Mouse (Mus musculus) hindbrain, embryonic 15.5 days (tissue): ENCODE data around the gene Zbtb40. TPM values are rescaled to one million over a fixed set of nuclear protein-coding genes. Genes with fewer than 3 reads are reported as not detected.

ENCODE experiments used
- ATAC-seq: fragments of 200-750 bp; cut with Nextera tagmentation; 2 replicates; pipeline ENCODE4 v1.8.0; 2017; ENCODE audit warnings: low read depth, moderate number of reproducible peaks, moderate TSS enrichment; ENCODE audit not compliant: low FRiP score
- H3K27ac ChIP-seq: fragments of 300-500 bp; sonication (generic); replicated peaks from 2 replicates; pipeline ENCODE4 v1.5.1; 2015; ENCODE audit warnings: mild to moderate bottlenecking, inconsistent platforms
- H3K27me3 ChIP-seq: fragments of 300-500 bp; sonication (generic); 2 replicates; pipeline ENCODE4 v1.6.1; 2015; ENCODE audit warnings: control low read depth, inconsistent platforms
- H3K36me3 ChIP-seq: fragments of 300-500 bp; sonication (generic); 2 replicates; pipeline ENCODE4 v1.6.1; 2015; ENCODE audit warnings: control low read depth, inconsistent platforms
- H3K4me1 ChIP-seq: fragments of 300-500 bp; sonication (generic); replicated peaks from 2 replicates; pipeline ENCODE4 v1.6.1; 2015; ENCODE audit warnings: control low read depth, inconsistent platforms
- H3K4me2 ChIP-seq: fragments of 300-500 bp; sonication (generic); 2 replicates; pipeline ENCODE4 v1.6.1; 2015; ENCODE audit warnings: moderate library complexity, mild to moderate bottlenecking, inconsistent platforms
- H3K4me3 ChIP-seq: fragments of 300-500 bp; sonication (generic); 2 replicates; pipeline ENCODE4 v1.5.1; 2015; ENCODE audit warnings: mild to moderate bottlenecking, inconsistent platforms
- H3K9ac ChIP-seq: fragments of 300-500 bp; sonication (generic); 2 replicates; pipeline ENCODE4 v1.6.1; 2015; ENCODE audit warnings: inconsistent platforms
- H3K9me3 ChIP-seq: fragments of 300-500 bp; sonication (generic); 2 replicates; pipeline ENCODE4 v1.6.1; 2016; ENCODE audit warnings: control low read depth, inconsistent platforms
- WGBS: fragments of 180-500 bp; shearing (Covaris S2); methylation state at CpG from one replicate; pipeline ENCODE4 v1.1.7; 2015; 5-methylcytosine and 5-hydroxymethylcytosine counted together
- polyA plus RNA-seq: library from polyadenylated mRNA; unstranded; fragments of >200 nt; fragmentation: Nextera tagmentation; extraction: Ambion mirVana; gene quantifications from 2 replicates; pipeline ENCODE4 v1.2.1, GENCODE M21; 2015

Zbtb40 gene
- polyA plus RNA-seq, 1 experiment from 2014 or later, result 4.1 TPM

DNA sequence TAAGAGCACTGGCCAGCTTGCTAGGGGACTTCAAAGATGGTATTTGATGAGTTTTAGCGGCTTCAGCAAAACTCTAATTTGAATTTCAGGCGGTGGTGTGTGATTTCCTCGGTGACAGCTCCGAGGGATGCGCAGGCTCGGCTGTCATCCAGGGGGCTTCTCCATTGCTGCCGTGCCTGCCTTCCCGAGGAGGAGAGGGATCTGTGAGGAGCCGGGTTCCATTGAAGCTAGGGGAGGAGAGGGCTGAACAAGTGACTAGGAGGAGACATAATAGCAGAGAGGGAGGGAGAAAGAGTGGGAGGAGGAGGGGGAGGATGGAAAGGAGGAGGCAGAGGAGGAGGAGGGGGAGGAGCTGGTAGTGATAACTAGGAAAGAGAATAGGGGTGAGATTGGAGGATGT lies 81.1 kb downstream of the Zbtb40 start:
- WGBS, result 10% methylated on average over 9 of the region's 9 CpGs
- H3K9ac ChIP-seq, result no peak overlapping the region
- H3K4me1 ChIP-seq, result peaks cover 58% of the 10 kb centered on the region
- no peak for ATAC-seq
- H3K9me3 ChIP-seq, result no peaks in the 10 kb centered on the region
- H3K4me3 ChIP-seq, result no peak overlapping the region
- H3K36me3 ChIP-seq, result no peaks in the 10 kb centered on the region
- H3K4me2 ChIP-seq, result no peak overlapping the region
- no peak overlapping the region for H3K27ac ChIP-seq
- H3K27me3 ChIP-seq, result peaks cover 2% of the 10 kb centered on the region; the same call in 1 of the 2 replicates

DNA sequence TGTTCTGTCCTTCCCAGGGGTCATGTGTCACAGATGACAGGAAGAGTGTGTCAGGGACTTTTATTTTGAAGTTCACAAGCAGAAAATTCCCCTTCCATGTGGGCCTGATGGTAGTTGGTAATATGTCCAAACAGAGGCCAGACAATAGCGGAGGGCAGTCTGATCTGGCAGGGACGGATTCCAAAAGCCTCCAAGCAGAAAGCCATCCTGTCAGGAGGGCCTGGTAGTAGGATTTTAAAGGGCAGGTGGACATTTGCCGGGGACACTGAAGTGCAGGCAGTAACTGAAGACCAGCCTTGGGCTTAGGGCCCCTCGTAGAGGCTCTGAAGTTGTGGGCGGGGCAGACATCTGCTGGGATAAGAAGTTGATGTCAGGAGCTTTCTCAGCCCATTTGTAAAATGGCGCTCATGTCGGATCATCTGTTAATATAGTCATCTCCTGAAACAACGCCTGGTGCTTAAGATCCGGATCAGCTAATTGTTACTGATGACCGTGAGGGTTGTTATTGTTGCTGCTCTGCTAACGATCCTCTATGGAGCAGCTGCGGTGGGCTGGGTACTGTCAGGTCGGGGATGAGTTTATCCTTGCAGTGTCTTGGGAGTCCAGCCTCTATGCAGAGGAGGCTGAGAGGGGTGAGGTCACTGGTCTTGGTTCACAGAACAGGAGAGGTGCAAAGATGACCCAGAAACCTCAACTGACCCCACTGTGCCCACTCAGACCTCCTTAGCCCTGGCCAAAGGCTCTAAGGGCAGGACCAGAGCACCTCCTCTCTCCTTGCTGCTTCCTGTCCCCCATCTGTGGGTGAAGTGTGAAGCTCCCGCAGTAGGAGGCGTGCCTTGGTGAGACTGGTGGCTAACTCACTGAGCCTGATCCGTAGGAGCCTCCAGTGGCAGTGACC lies 81.9 kb downstream of the Zbtb40 start:
- H3K4me1 ChIP-seq, result peaks cover 64% of the 10 kb centered on the region
- no peak overlapping the region for H3K4me2 ChIP-seq
- ATAC-seq, result no peak
- no peaks in the 10 kb centered on the region for H3K9me3 ChIP-seq
- WGBS, result 27% methylated on average over 16 of the region's 16 CpGs
- H3K36me3 ChIP-seq, result no peaks in the 10 kb centered on the region
- H3K9ac ChIP-seq, result no peak overlapping the region
- no peak overlapping the region for H3K27ac ChIP-seq
- H3K27me3 ChIP-seq, result peaks cover 2% of the 10 kb centered on the region; the same call in 1 of the 2 replicates
- H3K4me3 ChIP-seq, result no peak overlapping the region

- 20% methylated on average over 15 of the region's 15 CpGs for WGBS
- peaks cover 2% of the 10 kb centered on the region; the same call in 1 of the 2 replicates for H3K27me3 ChIP-seq
Measured at GRCm38 (mm10) chr4:136964990-136965421, 83.6 kb downstream of the Zbtb40 start.

DNA sequence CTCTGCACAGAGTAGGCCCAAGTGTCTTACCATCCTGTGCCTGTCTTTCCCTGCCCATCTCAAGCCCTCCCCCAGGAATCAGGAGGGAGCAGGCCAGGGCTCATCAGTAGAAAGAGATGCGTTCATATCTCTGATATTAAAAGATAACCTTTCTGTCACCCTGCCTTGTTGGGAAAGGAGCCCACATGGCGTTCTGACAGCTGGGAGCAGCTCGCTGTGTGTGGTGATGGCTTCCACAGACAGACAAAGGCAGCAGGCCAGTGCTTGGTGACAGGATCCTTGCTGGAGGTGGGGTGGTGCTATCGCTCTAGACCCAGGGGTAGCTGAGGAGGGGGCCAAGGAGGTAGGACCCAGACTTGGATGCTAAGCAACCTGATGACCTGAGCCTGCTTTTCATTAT lies 86.2 kb downstream of the Zbtb40 start:
- WGBS, result 46% methylated on average over 4 of the region's 4 CpGs
- no peak for ATAC-seq
- Histone ChIP-seq H3K36me3 (no peaks in the 10 kb centered on the region), H3K27ac (no peak overlapping the region), H3K27me3 (peaks cover 18% of the 10 kb centered on the region), H3K9me3 (no peaks in the 10 kb centered on the region), H3K4me2 (no peak overlapping the region), H3K4me3 (no peak overlapping the region), H3K9ac (no peak overlapping the region), H3K4me1 (peaks cover 47% of the 10 kb centered on the region)

More at GRCm38 (mm10) chr4:136964990-136965421, 83.6 kb downstream of the Zbtb40 start:
- Histone ChIP-seq H3K9me3 (no peaks in the 10 kb centered on the region), H3K4me2 (no peak overlapping the region), H3K4me3 (no peak overlapping the region), H3K36me3 (no peaks in the 10 kb centered on the region), H3K4me1 (peaks cover 57% of the 10 kb centered on the region), H3K9ac (no peak overlapping the region), H3K27ac (no peak overlapping the region)
- ATAC-seq, result no peak

- Histone ChIP-seq H3K36me3 (no peaks in the 10 kb centered on the region), H3K27me3 (peaks cover 25% of the 10 kb centered on the region), H3K4me2 (no peak overlapping the region), H3K9ac (no peak overlapping the region), H3K27ac (no peak overlapping the region), H3K4me3 (no peak overlapping the region), H3K9me3 (no peaks in the 10 kb centered on the region), H3K4me1 (peaks cover 48% of the 10 kb centered on the region)
- WGBS, result 18% methylated on average over 4 of the region's 4 CpGs
- ATAC-seq, result no peak
Measured at GRCm38 (mm10) chr4:136961642-136962285, 86.8 kb downstream of the Zbtb40 start.

- Histone ChIP-seq H3K27ac (no peak overlapping the region), H3K27me3 (peaks cover 34% of the 10 kb centered on the region), H3K4me3 (no peak overlapping the region), H3K36me3 (no peaks in the 10 kb centered on the region), H3K4me2 (no peak overlapping the region), H3K4me1 (peaks cover 47% of the 10 kb centered on the region), H3K9me3 (no peaks in the 10 kb centered on the region), H3K9ac (no peak overlapping the region)
- no peak for ATAC-seq
- 55% methylated on average over 9 of the region's 9 CpGs for WGBS
Measured at GRCm38 (mm10) chr4:136960581-136960980, 88.0 kb downstream of the Zbtb40 start.

- H3K27ac ChIP-seq, result no peak overlapping the region
- H3K4me3 ChIP-seq, result no peak overlapping the region
- no peak overlapping the region for H3K9ac ChIP-seq
- H3K4me2 ChIP-seq, result no peak overlapping the region
- H3K9me3 ChIP-seq, result no peaks in the 10 kb centered on the region
- no peak for ATAC-seq
- H3K27me3 ChIP-seq, result peaks cover 37% of the 10 kb centered on the region
- 55% methylated on average over 3 of the region's 3 CpGs for WGBS
- H3K36me3 ChIP-seq, result no peaks in the 10 kb centered on the region
- peaks cover 46% of the 10 kb centered on the region for H3K4me1 ChIP-seq
Measured at GRCm38 (mm10) chr4:136960068-136960467, 88.5 kb downstream of the Zbtb40 start.

DNA sequence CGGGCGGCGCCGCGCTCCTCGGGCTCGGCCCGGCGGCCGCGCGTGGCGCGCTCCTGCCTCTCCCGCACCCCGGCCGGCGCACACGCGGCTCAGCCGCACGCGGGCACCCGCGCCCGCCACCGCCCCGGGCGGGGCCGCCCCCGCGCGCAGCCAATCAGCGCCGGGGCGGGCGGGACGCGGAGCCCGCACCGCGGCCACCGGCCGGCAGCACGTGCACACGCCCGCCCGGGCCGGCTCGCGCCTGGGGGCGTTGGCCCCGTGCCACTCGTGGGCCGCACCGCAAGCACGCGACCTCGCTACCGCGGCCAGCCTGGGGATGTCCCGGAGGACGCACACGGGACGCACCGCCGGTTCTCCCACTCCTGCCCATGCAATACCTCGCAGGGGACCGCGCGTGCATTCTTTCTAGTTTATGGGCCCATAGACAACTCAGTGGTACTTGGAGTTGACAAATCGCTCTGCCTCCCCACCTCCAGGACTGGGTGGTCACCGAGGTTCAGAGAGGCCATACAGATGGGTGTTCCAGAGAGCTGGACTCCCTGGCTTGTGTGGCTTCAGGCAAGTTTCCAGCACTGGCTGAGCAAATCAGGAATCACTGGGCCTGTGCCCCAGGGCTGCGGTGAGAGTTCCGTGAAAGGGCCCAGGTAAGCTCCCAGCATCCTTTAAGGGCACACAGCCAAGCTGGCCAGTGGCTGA lies 91.7 kb downstream of the Zbtb40 start, which contains the start of gene Epha8:
Gene Epha8, minus strand, starts transcription at position 66 of the 696 bp plus-strand sequence.
- H3K27me3 ChIP-seq, result peaks cover 40% of the 10 kb centered on the region
- H3K27ac ChIP-seq, result no peak within 1 kb of the TSS
- H3K9ac ChIP-seq, result peak within 1 kb of the TSS; percentile 56
- 2% methylated on average over 35 of the region's 75 CpGs for WGBS
- no peaks in the 10 kb centered on the region for H3K36me3 ChIP-seq
- H3K4me1 ChIP-seq, result peaks cover 38% of the 10 kb centered on the region
- ATAC-seq, result peak; percentile 82
- H3K4me2 ChIP-seq, result peak within 1 kb of the TSS; percentile 98
- H3K4me3 ChIP-seq, result peak within 1 kb of the TSS; percentile 54
- no peaks in the 10 kb centered on the region for H3K9me3 ChIP-seq

GRCm38 (mm10) chr4:136954562-136954961 lies 94.0 kb downstream of the Zbtb40 start:
- no peak for ATAC-seq
- H3K9me3 ChIP-seq, result no peaks in the 10 kb centered on the region
- peaks cover 40% of the 10 kb centered on the region for H3K27me3 ChIP-seq
- H3K9ac ChIP-seq, result no peak overlapping the region
- no peaks in the 10 kb centered on the region for H3K36me3 ChIP-seq
- peaks cover 38% of the 10 kb centered on the region for H3K4me1 ChIP-seq
- 56% methylated on average over 6 of the region's 6 CpGs for WGBS
- peak overlapping the region; percentile 98 for H3K4me2 ChIP-seq
- H3K27ac ChIP-seq, result no peak overlapping the region
- H3K4me3 ChIP-seq, result no peak overlapping the region

GRCm38 (mm10) chr4:136949266-136949989 lies 99.2 kb downstream of the Zbtb40 start:
- Histone ChIP-seq H3K4me1 (peaks cover 38% of the 10 kb centered on the region), H3K4me3 (no peak overlapping the region), H3K4me2 (no peak overlapping the region), H3K9ac (no peak overlapping the region), H3K9me3 (no peaks in the 10 kb centered on the region), H3K27me3 (peaks cover 2% of the 10 kb centered on the region; the same call in 1 of the 2 replicates), H3K27ac (no peak overlapping the region), H3K36me3 (no peaks in the 10 kb centered on the region)
- WGBS, result 30% methylated on average over 10 of the region's 10 CpGs
- ATAC-seq, result no peak

DNA sequence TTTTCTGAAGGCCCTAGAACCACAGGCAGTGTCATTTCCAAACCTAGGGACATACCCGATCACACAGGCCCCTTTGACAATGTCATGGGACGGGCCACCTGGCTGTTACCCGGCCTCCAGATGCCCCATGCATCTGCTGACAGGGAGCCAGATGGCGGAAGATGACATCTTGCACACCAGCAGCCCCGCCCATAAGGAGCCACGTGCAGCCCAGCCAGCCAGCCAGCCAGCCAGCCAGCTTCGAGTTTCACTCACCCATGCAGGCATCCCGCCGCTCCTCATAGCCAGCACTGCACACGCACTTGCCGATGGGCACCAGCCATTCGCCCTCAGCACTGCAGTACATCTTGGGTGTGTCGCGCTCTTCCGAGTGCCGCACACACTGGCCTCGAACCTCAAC lies 103.2 kb downstream of the Zbtb40 start:
- Histone ChIP-seq H3K4me2 (no peak overlapping the region), H3K36me3 (no peaks in the 10 kb centered on the region), H3K4me1 (peaks cover 44% of the 10 kb centered on the region), H3K9me3 (no peaks in the 10 kb centered on the region), H3K9ac (no peak overlapping the region), H3K27ac (no peak overlapping the region), H3K27me3 (no peaks in the 10 kb centered on the region), H3K4me3 (no peak overlapping the region)
- ATAC-seq, result no peak
- 61% methylated on average over 17 of the region's 17 CpGs for WGBS
